ENCODE assay signal across 26 mouse cellular contexts in genomic region chr4:83274241-83274640, GRCm38 (mm10). TPM values are rescaled to one million over a fixed set of nuclear protein-coding genes. Genes with fewer than 3 reads are reported as not detected.
DNase-seq lines count a peak whose midpoint lies in the region; ATAC-seq and TF ChIP-seq lines count a peak whose summit lies in the region.
"Had no signal": no experiment of that assay in that cellular context is flagged by ENCODE, and none has a peak within 500 bp of the region (broad histone marks: within the 10 kb centered on the region; RNA-seq: fewer than 3 reads in every experiment).

No protein-coding gene starts in this region.

- H3K9ac ChIP-seq in ES-Bruce4 (ENCODE audit: low read depth, poor library complexity, severe bottlenecking), result no peak overlapping the region
- H3K9ac ChIP-seq in liver, embryonic 13.5 days, result peak overlapping the region; percentile 64; the same call in 1 of the 2 replicates
- H3K9ac ChIP-seq: embryonic facial prominence, embryonic 13.5 days; heart, embryonic 13.5 days; hindbrain, embryonic 15.5 days; lung, embryonic 15.5 days had no signal

- H3K4me3 ChIP-seq in ES-Bruce4 (ENCODE audit: low read depth, low read length), result no peak overlapping the region
- H3K4me3 ChIP-seq in liver, embryonic 13.5 days (replicated peaks), result peak overlapping the region; percentile 42; the same call in 1 of the 2 replicates
- H3K4me3 ChIP-seq in macrophage (ENCODE audit: inconsistent target), result no peak overlapping the region
- H3K4me3 ChIP-seq: embryonic facial prominence, embryonic 13.5 days; heart, embryonic 13.5 days; hindbrain, embryonic 10.5 days; hindbrain, embryonic 15.5 days; layer of hippocampus, adult 2 months; lung, embryonic 15.5 days had no signal

- H3K4me1 ChIP-seq in ES-Bruce4 (ENCODE audit: control insufficient read depth, insufficient read depth, low read length), result peaks cover 1% of the 10 kb centered on the region
- H3K4me1 ChIP-seq in liver, embryonic 13.5 days (replicated peaks), result peaks cover 22% of the 10 kb centered on the region
- H3K4me1 ChIP-seq: heart, embryonic 13.5 days; hindbrain, embryonic 10.5 days; hindbrain, embryonic 15.5 days; lung, embryonic 15.5 days had no signal

- WGBS in liver, embryonic 13.5 days (ENCODE audit: insufficient replicate concordance), result 32% methylated on average over 2 of the region's 2 CpGs
- WGBS in macrophage (ENCODE audit: missing documents), result 53% methylated on average over 2 of the region's 2 CpGs

- no peak for TF ChIP-seq EP300 in ES-Bruce4 (IDR thresholded peaks at IDR 0.05; ENCODE audit: insufficient read depth, low read depth, low read length)

- H3K27me3 ChIP-seq in ES-Bruce4 (ENCODE audit: control insufficient read depth, insufficient read depth, low read length, poor library complexity, severe bottlenecking), result no peaks in the 10 kb centered on the region
- no peaks in the 10 kb centered on the region for H3K27me3 ChIP-seq in liver, embryonic 13.5 days
- H3K27me3 ChIP-seq: embryonic facial prominence, embryonic 13.5 days; heart, embryonic 13.5 days; hindbrain, embryonic 15.5 days; lung, embryonic 15.5 days had no signal

- H3K27ac ChIP-seq in ES-Bruce4 (ENCODE audit: insufficient read depth, low read length), result peak overlapping the region; percentile 10; the same call in 1 of the 2 replicates
- no peak overlapping the region for H3K27ac ChIP-seq in liver, embryonic 13.5 days
- H3K27ac ChIP-seq in macrophage, result peak overlapping the region; percentile 34
- H3K27ac ChIP-seq: embryonic facial prominence, embryonic 13.5 days; heart, embryonic 13.5 days; hindbrain, embryonic 10.5 days; hindbrain, embryonic 15.5 days; layer of hippocampus, adult 2 months; lung, embryonic 15.5 days had no signal

- intact Hi-C loops in heart, postnatal 36 days (cut with DNase I), result no loop called here

- ATAC-seq in liver, embryonic 13.5 days (ENCODE audit: low read depth), result no peak
- ATAC-seq: forebrain, embryonic 16.5 days; midbrain, embryonic 16.5 days had no signal

- no peaks in the 10 kb centered on the region for H3K9me3 ChIP-seq in ES-Bruce4 (replicated peaks; ENCODE audit: control insufficient read depth, insufficient read depth, low read length, poor library complexity, severe bottlenecking)
- no peaks in the 10 kb centered on the region for H3K9me3 ChIP-seq in liver, embryonic 13.5 days (replicated peaks)
- H3K9me3 ChIP-seq: embryonic facial prominence, embryonic 13.5 days; heart, embryonic 13.5 days; hindbrain, embryonic 10.5 days; hindbrain, embryonic 15.5 days; lung, embryonic 15.5 days had no signal

- DNase-seq in heart, adult 11 months, result peak; percentile 82
- DNase-seq in heart, postnatal 36 days, result no peak
- DNase-seq in liver, embryonic 13.5 days, result no peak
- no peak for DNase-seq in ovary, adult 18-20 months (ENCODE audit: low spot score)
- no peak for DNase-seq in retina, postnatal 1 day
- DNase-seq in frontal cortex, postnatal 25 days (ENCODE audit: low spot score in 2 of 2), result no peak
- DNase-seq: adrenal gland, postnatal 14 days; cerebellum, adult 11 months; cerebellum, adult 9-10 months; cerebellum, postnatal 36 days; kidney, adult 18-20 months; kidney, postnatal 36 days; left cerebral cortex, postnatal 4 days; right cerebral cortex, postnatal 4 days; thymus, adult 2 months had no signal

- no peak for TF ChIP-seq CTCF in ES-Bruce4 (IDR thresholded peaks at IDR 0.05; ENCODE audit: low read depth, low read length)

- H3K79me2 ChIP-seq in macrophage (ENCODE audit: inconsistent target), result no peaks in the 10 kb centered on the region

- TF ChIP-seq POLR2A in ES-Bruce4 (IDR thresholded peaks at IDR 0.05; ENCODE audit: insufficient read depth, low read length), result no peak

- H3K36me3 ChIP-seq in ES-Bruce4 (ENCODE audit: control insufficient read depth, insufficient read depth, low read length, poor library complexity, severe bottlenecking) (no peaks in the 10 kb centered on the region; the same call in 1 of the 2 replicates), macrophage (ENCODE audit: inconsistent target) (no peaks in the 10 kb centered on the region)
- H3K36me3 ChIP-seq in liver, embryonic 13.5 days, result no peaks in the 10 kb centered on the region
- H3K36me3 ChIP-seq: embryonic facial prominence, embryonic 13.5 days; heart, embryonic 13.5 days; hindbrain, embryonic 10.5 days; hindbrain, embryonic 15.5 days; lung, embryonic 15.5 days had no signal

- peak overlapping the region; percentile 64 for H3K4me2 ChIP-seq in liver, embryonic 13.5 days
- H3K4me2 ChIP-seq: embryonic facial prominence, embryonic 13.5 days; heart, embryonic 13.5 days; hindbrain, embryonic 15.5 days; lung, embryonic 15.5 days; midbrain, embryonic 11.5 days had no signal

RNA-seq across cellular contexts. Expression of gene Ttc39b, which starts 49.8 kb away (rescaled TPM):
- 10 to 100 TPM; 14.4 to 22.7 TPM for total RNA-seq in heart, postnatal 36 days (2021)
- polyA plus RNA-seq in ES-Bruce4 (2011; ENCODE audit: insufficient read depth, insufficient read length, low read depth, missing spikeins), result 36.8 and 48.9 TPM in 2 replicates
- 2.8 and 3.4 TPM in 2 replicates for polyA plus RNA-seq in liver, embryonic 13.5 days (2015; fragmentation: Nextera tagmentation; extraction: Ambion mirVana)
- total RNA-seq in macrophage (2018; cell fraction: chromatin; rRNA removed), result 100 to 1,000 TPM in 1 of 26 experiments, 10 to 100 TPM in 25; 22.6 to 101 (median 40.3) TPM
- 10 to 100 TPM in 5 of 26 experiments, 1 to 10 TPM in 21; 4.8 to 13.6 (median 7.5) TPM for total RNA-seq in macrophage (2018; cell fraction: cytosol; rRNA removed)
- total RNA-seq in macrophage (2018; cell fraction: nucleus; rRNA removed), result 10 to 100 TPM; 11.9 to 33.0 (median 19.6) TPM
- polyA plus RNA-seq in macrophage (2018), result 2.8 to 11.0 TPM (median 8.4 TPM) in 3 replicates
